Mouse (Mus musculus): Measurements from ENCODE around the gene Stx12.

Stx12 gene

DNA sequence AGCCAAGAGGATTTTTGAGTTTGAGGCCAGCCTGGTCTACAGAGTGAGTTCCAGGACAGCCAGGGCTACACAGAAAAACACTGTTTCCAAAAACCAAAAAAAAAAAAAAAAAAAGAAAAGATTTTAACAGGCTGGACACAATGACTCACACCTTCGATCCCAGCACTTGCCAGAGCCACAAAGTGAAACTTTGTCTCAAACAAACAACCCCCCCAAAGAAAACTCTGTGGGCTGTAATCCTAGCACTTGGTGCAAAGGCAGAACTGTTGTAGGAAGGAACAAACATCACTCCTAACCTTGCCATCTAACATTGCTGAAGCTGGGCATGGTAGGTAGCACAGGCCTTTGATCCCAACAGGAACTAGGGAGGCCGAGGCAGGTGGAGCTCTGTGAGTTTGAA lies 19.5 kb downstream of the Stx12 start:
- CTCF ChIA-PET = interaction anchor here (1.1 kb wide), 1 partner anchor 82 kb away, joined by 3 read pairs; no protein-coding TSS in a partner anchor

DNA sequence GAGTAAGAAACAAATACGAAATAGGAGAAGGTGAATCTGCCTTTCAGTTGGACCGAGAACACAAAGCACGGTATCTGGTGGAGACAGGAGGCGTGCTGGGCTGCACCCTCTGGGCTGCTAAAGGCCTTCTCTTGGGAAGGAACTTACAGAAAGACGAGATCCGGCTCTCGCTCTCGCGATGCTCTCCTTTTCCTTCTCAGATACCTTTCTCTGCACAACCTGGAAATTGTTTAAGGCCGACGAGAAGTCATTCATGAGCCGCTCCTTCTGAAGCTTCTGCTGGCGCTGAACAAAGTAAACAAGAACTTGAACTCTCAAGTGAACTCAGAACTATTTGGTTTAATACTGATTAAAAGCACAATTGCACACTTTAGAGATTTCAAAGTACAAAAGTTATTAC lies 21.3 kb downstream of the Stx12 start:
- CTCF ChIA-PET = interaction anchor here (1.0 kb wide), 1 partner anchor 55 kb away, joined by 3 read pairs; no protein-coding TSS in a partner anchor

DNA sequence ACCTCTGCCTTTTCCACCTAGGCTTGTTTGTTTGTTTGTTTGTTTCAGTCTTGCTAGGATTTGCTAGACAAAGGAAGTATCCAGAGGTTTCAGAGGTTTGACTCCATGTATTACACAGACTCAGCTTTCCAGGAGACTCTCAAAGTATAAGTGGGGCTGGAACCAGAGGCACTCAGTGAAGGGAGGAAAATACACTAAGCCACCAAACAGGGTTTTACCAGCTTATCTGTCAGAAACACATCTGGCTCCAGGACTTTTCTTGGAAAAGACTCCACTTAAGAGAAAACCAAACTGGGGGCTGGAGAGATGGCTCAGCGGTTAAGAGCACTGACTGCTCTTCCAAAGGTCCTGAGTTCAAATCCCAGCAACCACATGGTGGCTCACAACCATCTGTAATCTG lies 23.4 kb downstream of the Stx12 start:
- CTCF ChIA-PET = interaction anchor here (0.6 kb wide), 2 partner anchors 18 kb away, joined by 3 to 5 read pairs; no protein-coding TSS in a partner anchor

DNA sequence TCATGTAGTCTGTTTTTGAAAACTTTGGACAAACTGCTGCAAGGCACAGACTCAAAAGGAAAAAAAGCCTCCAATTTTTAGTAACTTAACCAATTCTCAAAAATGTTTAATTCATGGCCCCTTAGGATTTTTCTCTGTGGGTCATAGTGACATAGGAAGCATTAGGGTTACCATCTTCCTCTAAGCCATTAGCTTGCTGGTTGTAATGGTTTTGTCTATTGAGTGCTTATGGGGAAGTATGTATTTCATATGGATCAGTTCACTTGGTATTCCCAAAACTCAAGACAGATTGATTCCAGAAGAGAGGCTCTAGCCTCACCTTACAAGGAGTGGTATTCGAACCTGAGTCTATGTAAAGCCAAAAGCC lies 40.6 kb downstream of the Stx12 start:
- CTCF ChIA-PET = no interaction called here

DNA sequence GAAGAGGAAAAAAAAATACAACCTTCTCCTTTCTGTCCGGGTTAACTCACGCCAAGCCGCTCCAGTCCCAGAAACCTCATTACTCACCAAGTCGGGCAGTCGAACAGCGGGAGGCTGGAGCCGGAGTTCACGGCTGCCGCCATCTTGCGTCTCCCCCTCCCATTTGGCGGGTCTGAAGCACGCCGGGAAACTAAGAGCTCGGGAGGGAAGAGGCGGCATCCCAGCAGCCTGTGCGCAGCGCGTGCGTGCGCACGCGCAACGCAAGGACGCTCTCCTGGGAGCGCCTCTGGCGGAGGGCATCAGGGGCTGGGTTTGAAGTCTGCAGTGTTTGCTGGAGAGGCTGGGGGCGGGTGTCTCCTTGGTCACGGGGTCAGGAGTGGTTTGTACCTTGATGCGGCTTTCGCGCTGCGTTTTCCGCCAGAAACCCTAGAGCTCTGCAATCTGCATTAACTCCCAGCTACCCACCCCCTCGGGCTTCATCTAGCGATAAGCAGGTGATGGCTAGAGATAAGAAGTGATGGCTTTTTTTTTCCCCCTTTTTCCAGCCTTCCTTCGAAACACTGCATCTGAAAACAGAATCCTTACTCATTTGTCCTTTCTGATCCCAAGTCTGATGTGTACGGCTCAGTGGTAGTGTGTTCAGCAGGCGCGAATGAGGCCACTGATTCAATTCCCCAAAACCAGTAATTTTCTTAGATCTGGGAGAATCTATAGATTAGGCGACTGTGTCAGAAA lies 41.2 kb downstream of the Stx12 start, which contains the start of gene Ppp1r8:
Gene Ppp1r8, minus strand, starts transcription at position 200 of the 735 bp plus-strand sequence.
- CTCF ChIA-PET = interaction anchor here (0.7 kb wide), 1 partner anchor 17 kb away, joined by 3 read pairs; no protein-coding TSS in a partner anchor

DNA sequence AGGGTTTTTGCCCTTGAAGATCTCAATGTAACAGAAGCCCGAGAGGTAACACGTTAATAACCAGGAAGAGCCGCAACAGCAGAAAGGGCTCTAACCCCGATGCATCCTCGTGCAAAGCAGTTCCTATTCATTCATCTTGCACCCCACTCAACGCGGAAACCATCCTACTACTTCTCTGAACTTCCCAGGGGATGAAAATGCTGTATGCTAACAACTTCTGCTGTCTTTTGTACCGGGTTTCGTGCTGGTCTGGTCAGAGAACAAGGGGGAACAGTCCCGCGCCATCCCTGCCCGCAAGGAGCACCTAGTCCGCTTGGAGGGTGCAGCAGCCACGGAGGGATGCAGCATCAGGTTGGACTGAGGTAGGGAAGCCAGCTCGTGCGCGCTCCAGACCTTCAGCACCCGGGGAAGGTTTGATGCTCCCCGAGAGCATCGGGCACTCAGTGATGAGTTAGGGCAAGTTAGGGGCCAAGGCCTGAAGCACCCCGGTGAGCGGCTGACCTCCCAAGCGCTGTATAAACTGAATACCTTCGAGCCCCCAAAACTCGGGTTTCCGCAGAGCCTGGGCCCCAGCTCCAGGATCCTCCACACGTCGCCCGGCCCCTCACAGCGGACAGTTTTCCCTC lies 41.9 kb downstream of the Stx12 start:
- CTCF ChIA-PET = interaction anchor here (0.7 to 1.1 kb wide), 3 partner anchors 18 to 64 kb away, joined by 3 to 4 read pairs (median 3); no protein-coding TSS in a partner anchor

DNA sequence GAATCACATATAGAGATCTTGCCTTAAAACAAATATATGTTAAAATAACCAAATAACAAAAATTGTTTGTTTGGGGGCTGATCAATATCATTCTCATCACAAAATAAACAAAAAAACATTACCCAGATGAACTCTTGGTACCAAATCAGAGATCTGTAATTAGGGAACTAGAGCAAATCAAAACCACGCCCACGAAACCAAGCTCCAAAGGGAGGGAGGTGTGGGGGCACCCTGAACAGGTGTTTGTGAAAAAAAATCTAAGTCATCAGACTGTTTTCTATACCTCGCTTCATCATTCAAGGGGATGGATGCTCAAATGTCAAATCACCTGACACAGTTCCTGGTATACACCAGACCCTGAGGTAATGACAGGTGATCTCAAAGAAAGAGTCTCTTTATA lies 42.8 kb downstream of the Stx12 start:
- CTCF ChIA-PET = interaction anchor here (1.0 to 1.1 kb wide), 3 partner anchors 9 to 64 kb away, joined by 3 to 4 read pairs (median 4); no protein-coding TSS in a partner anchor

DNA sequence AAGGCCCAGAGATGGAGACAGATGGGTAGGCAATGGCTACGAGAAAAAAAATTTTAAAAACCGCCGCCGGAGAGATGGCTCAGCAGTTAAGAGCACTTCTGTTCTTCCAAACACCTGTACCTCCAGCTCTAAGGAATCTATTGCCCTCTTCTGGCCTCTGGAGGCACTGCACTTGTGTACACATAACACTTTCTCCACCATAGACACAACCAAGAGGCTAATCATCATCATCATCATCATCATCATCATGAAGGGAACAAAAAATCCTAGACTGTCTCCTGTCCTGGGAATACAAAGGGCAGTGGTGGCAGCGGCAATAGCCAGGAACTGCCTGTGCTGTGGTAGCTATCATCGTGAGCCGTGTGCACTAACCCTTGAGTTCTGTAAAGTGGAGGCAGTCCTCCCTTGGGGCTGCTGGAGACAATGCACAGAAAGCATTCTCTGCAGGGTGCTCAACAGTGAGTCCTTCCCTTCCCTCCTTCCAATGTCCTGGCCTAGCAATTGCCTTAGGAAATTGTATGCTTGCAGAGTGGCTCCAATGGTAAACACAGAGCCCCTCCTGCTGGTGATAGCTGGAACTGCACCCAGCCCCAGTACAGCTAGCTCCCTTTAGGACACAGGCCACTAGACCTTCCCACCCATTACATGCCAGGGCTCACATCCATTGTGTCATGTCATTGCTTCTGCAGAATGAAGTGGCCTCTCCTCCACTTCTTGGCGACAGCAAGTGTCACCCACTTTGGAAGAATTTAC lies 60.5 kb downstream of the Stx12 start:
- CTCF ChIA-PET = interaction anchor here (0.6 to 2.8 kb wide), 13 partner anchors 17 to 106 kb away, joined by 3 to 20 read pairs (median 4); no protein-coding TSS in a partner anchor

DNA sequence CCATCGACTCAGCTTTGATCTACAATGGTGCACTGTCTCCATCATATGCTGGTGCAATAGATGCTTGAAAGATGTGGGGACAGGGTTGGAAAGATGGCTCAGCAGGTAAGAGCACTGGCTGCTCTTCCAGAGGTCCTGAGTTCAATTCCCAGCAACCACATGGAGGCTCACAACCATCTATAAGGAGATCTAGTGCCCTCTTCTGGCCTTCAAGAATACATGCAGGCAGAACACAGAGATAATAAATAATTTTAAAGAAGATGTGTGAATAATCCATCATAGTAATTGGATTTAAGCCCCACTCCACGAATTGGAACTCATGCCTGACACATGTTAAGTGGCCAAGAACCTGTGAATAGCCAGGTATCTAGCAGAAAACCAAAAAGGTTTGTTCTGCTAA lies 65.9 kb downstream of the Stx12 start:
- CTCF ChIA-PET = no interaction called here

DNA sequence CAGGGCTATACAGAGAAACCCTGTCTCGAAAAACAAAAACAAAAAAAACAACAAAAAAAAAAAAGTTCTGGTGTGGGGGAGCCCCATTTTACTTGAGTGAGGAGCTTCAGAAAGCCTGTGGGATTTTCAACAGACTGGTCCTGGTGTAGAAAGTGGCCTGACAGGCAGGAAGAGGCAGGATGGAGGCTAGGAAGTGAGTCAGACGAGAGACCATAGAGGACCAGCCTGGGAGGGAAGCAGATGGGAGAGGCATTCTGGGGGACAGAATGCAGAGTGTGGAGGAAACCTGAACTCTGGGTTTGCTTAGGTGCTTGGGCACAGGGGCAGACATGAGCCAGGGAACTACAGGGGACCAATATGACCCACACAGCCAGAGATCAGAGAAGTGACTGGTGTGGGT lies 67.5 kb downstream of the Stx12 start:
- CTCF ChIA-PET = interaction anchor here (0.6 to 1.3 kb wide), 2 partner anchors 37 to 48 kb away, joined by 3 read pairs; no protein-coding TSS in a partner anchor

DNA sequence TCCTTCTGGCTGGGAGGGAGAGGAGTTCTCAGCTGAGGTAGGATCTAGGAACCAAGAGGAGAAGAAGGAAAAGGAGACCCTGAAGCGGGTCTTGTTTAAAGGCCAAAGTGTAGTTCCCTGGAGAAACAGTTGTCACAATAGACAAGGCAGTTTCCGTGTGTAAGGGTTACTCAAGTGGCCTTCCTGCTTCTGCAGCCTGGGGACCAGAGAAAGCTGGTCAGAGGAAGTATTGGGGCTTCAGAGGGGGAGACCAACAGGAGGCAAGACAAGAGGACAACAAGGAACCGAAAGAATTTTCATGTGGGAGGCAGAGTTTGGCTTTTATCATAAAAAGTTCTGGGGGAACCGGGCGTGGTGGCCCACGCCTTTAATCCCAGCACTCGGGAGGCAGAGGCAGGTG lies 67.9 kb downstream of the Stx12 start:
- CTCF ChIA-PET = interaction anchor here (0.9 to 1.3 kb wide), 2 partner anchors 24 to 36 kb away, joined by 3 read pairs; no protein-coding TSS in a partner anchor

DNA sequence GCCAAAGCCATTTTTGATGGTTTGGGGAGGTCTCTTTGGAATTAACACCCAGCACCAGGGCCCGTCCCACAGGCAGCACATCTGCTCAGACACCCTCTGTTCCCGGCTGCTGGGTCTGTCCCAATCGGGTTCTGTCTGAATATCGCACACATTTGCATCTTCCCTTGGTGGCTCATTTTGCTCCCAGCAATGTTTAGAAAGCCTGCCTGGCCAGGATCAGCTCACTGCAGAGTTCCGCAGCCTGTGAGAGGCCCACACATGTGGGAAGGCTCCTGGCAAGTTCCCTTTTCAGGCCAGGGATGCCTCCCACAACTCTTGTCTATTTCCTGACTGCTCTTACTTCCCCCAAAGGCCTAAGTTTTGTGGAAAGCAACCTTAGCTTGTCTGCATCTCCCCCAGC lies 74.7 kb downstream of the Stx12 start:
- CTCF ChIA-PET = interaction anchor here (2.0 kb wide), 1 partner anchor 11 kb away, joined by 20 read pairs; no protein-coding TSS in a partner anchor

DNA sequence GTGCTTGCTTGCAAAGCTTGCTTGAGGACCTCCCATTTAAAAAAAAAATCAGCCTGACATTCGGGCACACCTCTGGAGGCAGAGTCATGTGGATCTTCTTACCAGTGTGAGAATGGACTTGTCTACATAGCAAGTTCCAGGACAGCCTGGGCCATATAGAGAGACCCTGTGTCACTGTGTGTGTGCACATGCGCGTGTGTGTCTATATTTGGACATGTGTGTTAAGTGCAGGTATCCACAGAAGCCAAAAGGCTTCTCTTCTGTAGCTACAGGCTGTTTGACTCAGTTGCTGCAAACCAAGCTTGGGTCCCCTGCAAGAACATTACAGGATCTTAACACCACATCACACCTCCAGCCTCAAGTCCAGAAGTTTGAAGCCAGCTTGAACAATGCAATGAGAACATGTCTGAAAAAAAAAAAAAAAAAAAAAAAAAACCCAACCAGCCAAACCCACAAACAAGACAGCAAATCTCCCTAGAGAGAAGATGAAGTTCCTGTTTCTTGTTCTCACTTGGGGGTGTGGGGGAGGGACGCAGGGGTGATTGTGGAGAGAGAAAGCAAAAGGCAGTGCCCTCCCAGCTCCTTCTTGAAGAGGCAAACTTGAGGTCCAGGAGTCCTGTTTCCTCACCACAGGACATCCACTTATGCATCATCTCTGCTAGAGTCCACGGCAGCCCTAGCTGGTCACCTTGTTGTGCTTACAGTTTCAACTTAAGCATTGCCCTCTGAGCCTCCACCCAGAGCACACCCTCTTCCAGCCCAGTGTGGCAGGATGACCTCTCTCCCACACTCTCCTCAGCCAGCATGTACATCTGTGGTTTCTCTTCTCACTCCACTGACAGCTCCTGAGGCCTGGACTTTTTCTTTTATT lies 76.3 kb downstream of the Stx12 start:
- CTCF ChIA-PET = interaction anchor here (0.6 to 2.0 kb wide), 7 partner anchors 11 to 60 kb away, joined by 3 to 20 read pairs (median 4); no protein-coding TSS in a partner anchor

DNA sequence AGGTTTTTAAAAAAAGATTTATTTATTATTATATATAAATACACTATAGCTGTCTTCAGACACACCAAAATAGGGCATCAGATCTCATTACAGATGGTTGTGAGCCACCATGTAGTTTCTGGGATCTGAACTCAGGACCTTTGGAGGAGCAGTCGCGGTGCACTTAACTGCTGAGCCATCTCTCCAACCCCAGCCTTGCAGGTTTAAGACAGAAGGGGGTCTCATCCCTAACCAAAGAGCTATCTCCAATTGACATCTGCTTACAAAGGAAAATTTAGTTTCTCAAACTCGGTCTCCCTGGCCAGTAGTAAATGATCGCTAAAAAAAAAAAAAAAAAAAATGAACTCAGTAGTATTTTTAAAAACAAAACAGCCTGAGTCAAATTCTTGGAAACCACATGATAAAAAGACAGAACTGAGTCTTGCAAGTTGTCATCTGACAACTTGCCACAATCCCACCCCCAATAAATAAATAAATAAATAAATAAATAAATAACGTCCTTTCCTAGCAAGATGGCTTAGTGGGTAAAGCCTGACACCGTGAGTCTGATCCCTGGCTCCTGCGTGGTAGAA lies 77.6 kb downstream of the Stx12 start:
- CTCF ChIA-PET = interaction anchor here (0.5 kb wide), 1 partner anchor 215 kb away, joined by 3 read pairs; no protein-coding TSS in a partner anchor

DNA sequence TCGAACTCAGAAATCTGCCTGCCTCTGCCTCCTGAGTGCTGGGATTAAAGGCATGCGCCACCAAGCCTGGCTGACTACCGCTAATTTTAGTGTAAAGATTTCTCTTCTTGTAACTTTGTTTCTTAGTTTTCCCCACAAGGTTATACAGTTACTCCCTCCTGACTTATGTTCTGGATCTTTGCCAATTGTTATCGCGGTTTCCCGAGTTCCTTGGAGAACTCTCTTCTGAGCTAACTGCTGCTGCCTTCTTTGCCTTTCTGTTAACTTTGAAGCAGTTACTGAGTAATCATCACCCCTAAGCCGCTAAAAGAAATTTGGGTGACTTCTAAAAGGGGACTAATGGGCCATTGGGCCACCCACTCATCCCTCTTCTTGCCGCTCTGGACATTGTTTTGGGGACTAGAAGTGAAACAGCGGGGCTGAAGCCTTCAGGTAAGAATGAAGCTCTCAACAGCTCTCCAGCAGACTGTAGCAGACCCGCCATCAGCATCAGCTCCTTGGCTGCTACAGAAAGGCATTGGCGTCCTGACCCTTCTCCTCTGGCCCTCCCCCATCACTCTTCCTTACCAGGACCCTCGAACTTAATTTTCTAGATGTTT lies 78.6 kb downstream of the Stx12 start:
- CTCF ChIA-PET = interaction anchor here (0.7 kb wide), 2 partner anchors 19 to 34 kb away, joined by 3 to 7 read pairs; no protein-coding TSS in a partner anchor

DNA sequence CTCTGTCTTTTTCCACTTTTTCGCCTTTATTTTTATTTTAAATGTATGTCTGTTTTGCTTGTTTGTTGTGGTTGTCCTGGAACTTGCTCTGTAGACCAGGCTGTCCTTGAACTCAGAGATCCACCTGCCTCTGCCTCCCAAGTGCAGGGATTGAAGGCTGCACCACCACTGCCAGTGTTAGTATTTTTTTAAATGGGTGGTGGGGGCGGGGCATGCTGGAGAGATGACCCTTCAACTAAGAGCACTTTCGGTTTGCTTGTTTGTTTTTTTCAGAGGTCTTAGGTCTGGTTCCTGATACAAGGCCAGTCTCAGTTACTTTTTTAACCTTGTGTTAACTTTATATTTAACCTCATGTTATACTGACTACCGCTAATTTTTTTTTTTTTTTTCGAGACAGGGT lies 79.2 kb downstream of the Stx12 start:
- CTCF ChIA-PET = interaction anchor here (0.7 kb wide), 1 partner anchor 20 kb away, joined by 7 read pairs; no protein-coding TSS in a partner anchor

DNA sequence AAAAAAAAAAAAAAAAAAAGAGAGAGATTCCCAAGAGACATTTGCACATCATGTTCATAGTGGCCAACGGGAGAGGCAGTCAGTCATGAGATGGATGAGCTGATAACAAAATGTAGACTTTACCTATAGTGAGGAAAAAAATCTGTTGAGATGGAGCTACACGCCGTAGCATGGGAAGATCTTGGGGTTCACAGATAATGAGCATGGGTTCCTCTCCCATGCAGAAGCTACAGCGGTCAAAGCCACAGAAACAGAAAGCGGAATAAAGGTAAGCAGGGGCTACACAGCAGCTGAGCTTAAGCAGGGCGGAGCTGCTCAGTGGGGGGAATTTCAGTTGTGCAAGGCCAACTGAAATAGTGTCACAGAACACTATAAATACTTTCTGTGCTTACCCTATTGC lies 80.0 kb downstream of the Stx12 start:
- CTCF ChIA-PET = interaction anchor here (0.7 kb wide), 3 partner anchors 42 to 831 kb away, joined by 5 to 16 read pairs (median 6); no protein-coding TSS in a partner anchor

DNA sequence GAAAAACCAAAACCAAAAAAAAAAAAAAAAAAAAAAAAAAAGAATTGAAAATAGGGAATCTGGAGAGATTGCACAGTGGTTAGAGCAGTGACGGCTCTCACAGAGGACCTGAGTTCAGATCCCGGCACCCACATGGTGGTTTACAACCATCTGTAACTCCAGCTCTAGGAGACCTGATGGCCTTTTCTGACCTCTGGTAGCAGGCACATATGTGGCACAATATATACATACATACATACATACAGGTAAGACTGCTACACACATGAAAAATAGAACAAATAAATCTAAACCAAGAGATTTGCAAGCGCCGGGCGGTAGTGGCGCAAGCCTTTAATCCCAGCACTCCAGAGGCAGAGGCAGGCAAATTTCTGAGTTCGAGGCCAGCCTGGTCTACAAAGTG lies 80.4 kb downstream of the Stx12 start:
- CTCF ChIA-PET = interaction anchor here (0.7 to 0.8 kb wide), 4 partner anchors 9 to 831 kb away, joined by 3 to 30 read pairs (median 11); no protein-coding TSS in a partner anchor

Data from spleen, embryonic (tissue).